Mouse (Mus musculus): Measurements from ENCODE around the gene Rag1. TPM values are rescaled to one million over a fixed set of nuclear protein-coding genes. Genes with fewer than 3 reads are reported as not detected.

Rag1 gene
- total and polyA plus RNA-seq, 3 experiments = under 0.01 TPM; not detected in 2

GRCm38 (mm10) chr2:101690252-101690827, 41.0 kb upstream of the Rag1 start:
- H3K4me3 ChIP-seq (ENCODE audit: control insufficient read depth in 1 of 2, insufficient read depth in 1 of 2, low read depth in 2 of 2, low read length in 2 of 2) = no peak overlapping the region
- no peak for TF ChIP-seq NRF1 (IDR thresholded peaks at IDR 0.05; ENCODE audit: insufficient read depth, low read depth, low read length, poor library complexity, severe bottlenecking)
- no peak for TF ChIP-seq TCF12 (IDR thresholded peaks at IDR 0.05; ENCODE audit: low read depth, low read length)
- TF ChIP-seq ELF1 (IDR thresholded peaks at IDR 0.05; ENCODE audit: low read depth, low read length) = no peak
- TF ChIP-seq MXI1 (IDR thresholded peaks at IDR 0.05; ENCODE audit: low read depth, low read length) = no peak
- TF ChIP-seq JUND (IDR thresholded peaks at IDR 0.05; ENCODE audit: low read depth, low read length) = no peak
- TF ChIP-seq SMC3 (IDR thresholded peaks at IDR 0.05; ENCODE audit: low read depth, low read length) = no peak
- TF ChIP-seq MAZ (IDR thresholded peaks at IDR 0.05; ENCODE audit: low read depth, low read length) = no peak
- TF ChIP-seq USF2 (IDR thresholded peaks at IDR 0.05; ENCODE audit: borderline replicate concordance in 1 of 2, insufficient read depth in 1 of 2, low read depth in 1 of 2, low read length in 2 of 2) = no peak
- no peak for TF ChIP-seq POLR2AphosphoS2 (IDR thresholded peaks at IDR 0.05; ENCODE audit: low read length)
- no peaks in the 10 kb centered on the region for H3K4me1 ChIP-seq (ENCODE audit: control insufficient read depth in 1 of 2, insufficient read depth in 2 of 2, low read length in 2 of 2)
- H3K36me3 ChIP-seq (ENCODE audit: control insufficient read depth in 1 of 2, insufficient read depth in 2 of 2, low read length in 2 of 2) = peaks cover 0 to 7% of the 10 kb centered on the region in 2 experiments; a peak in 2 of 4 replicates
- H3K27ac ChIP-seq (ENCODE audit: control insufficient read depth, low read depth, low read length) = no peak overlapping the region
- no peak for DNase-seq (ENCODE audit: low read depth, low spot score)
- no peaks in the 10 kb centered on the region for H3K79me2 ChIP-seq (ENCODE audit: control insufficient read depth, insufficient read depth, low read length, poor library complexity)
- H3K9ac ChIP-seq (ENCODE audit: control insufficient read depth, low read depth, low read length, poor library complexity, severe bottlenecking) = no peak overlapping the region
- H3K9me3 ChIP-seq (replicated peaks; ENCODE audit: insufficient read depth, low read length) = no peaks in the 10 kb centered on the region
- no peaks in the 10 kb centered on the region for H3K27me3 ChIP-seq (ENCODE audit: control insufficient read depth in 1 of 2, insufficient read depth in 2 of 2, low read length in 2 of 2)

GRCm38 (mm10) chr2:101688011-101688410, 38.7 kb upstream of the Rag1 start:
- Histone ChIP-seq H3K27me3 (ENCODE audit: control insufficient read depth in 1 of 2, insufficient read depth in 2 of 2, low read length in 2 of 2) (no peaks in the 10 kb centered on the region), H3K79me2 (ENCODE audit: control insufficient read depth, insufficient read depth, low read length, poor library complexity) (no peaks in the 10 kb centered on the region), H3K27ac (ENCODE audit: control insufficient read depth, low read depth, low read length) (no peak overlapping the region), H3K4me1 (ENCODE audit: control insufficient read depth in 1 of 2, insufficient read depth in 2 of 2, low read length in 2 of 2) (no peaks in the 10 kb centered on the region), H3K9me3 (replicated peaks; ENCODE audit: insufficient read depth, low read length) (no peaks in the 10 kb centered on the region), H3K9ac (ENCODE audit: control insufficient read depth, low read depth, low read length, poor library complexity, severe bottlenecking) (no peak overlapping the region), H3K36me3 (ENCODE audit: control insufficient read depth in 1 of 2, insufficient read depth in 2 of 2, low read length in 2 of 2) (peaks cover 0 to 7% of the 10 kb centered on the region in 2 experiments; a peak in 2 of 4 replicates), H3K4me3 (ENCODE audit: control insufficient read depth in 1 of 2, insufficient read depth in 1 of 2, low read depth in 2 of 2, low read length in 2 of 2) (no peak overlapping the region)
- TF ChIP-seq MYB (IDR thresholded peaks at IDR 0.05; ENCODE audit: low read depth, low read length) = no peak
- no peak for TF ChIP-seq TCF12 (IDR thresholded peaks at IDR 0.05; ENCODE audit: low read depth, low read length)
- no peak for TF ChIP-seq ETS1 (IDR thresholded peaks at IDR 0.05; ENCODE audit: low read depth, low read length)
- TF ChIP-seq POLR2AphosphoS2 (IDR thresholded peaks at IDR 0.05; ENCODE audit: low read length) = no peak
- no peak for TF ChIP-seq MAZ (IDR thresholded peaks at IDR 0.05; ENCODE audit: low read depth, low read length)
- no peak for TF ChIP-seq GABPA (IDR thresholded peaks at IDR 0.05; ENCODE audit: low read depth, low read length)
- no peak for TF ChIP-seq BHLHE40 (IDR thresholded peaks at IDR 0.05; ENCODE audit: borderline replicate concordance, low read depth, low read length)
- TF ChIP-seq HCFC1 (IDR thresholded peaks at IDR 0.05; ENCODE audit: low read depth, low read length) = no peak
- TF ChIP-seq MEF2A (IDR thresholded peaks at IDR 0.05; ENCODE audit: extremely low read depth, insufficient replicate concordance, low read depth, low read length, poor library complexity, severe bottlenecking) = no peak
- TF ChIP-seq UBTF (IDR thresholded peaks at IDR 0.05; ENCODE audit: borderline replicate concordance, insufficient read depth, low read depth, low read length) = no peak
- TF ChIP-seq TAL1 (IDR thresholded peaks at IDR 0.05; ENCODE audit: low read length) = no peak
- no peak for DNase-seq (ENCODE audit: low read depth, low spot score)
